Mouse (Mus musculus) CH12.LX (cell line): ENCODE results near the gene Gm5426.

ENCODE experiments used
- BHLHE40 ChIP-seq: IDR thresholded peaks from 2 replicates; pipeline ENCODE4 v1.6.1; 2011; ENCODE audit warnings: mild to moderate bottlenecking, low read depth, low read length, improper control_type of control experiment
- CTCF ChIP-seq, 2 experiments: IDR thresholded peaks in 1 of 2; conservative IDR thresholded peaks in 1 of 2; 2 replicates each; pipeline ENCODE4 v1.5.1; 2011 to 2012; ENCODE audit warnings: low read depth in 2 of 2, low read length in 2 of 2, improper control_type of control experiment in 1 of 2, inconsistent platforms in 1 of 2, mild to moderate bottlenecking in 1 of 2, moderate library complexity in 1 of 2
- E2F4 ChIP-seq: IDR thresholded peaks from 2 replicates; pipeline ENCODE4 v1.6.1; 2011; ENCODE audit warnings: low read depth, low read length, improper control_type of control experiment; ENCODE audit not compliant: insufficient replicate concordance
- ETS1 ChIP-seq: conservative IDR thresholded peaks from 2 replicates; pipeline ENCODE4 v1.6.1; 2012; ENCODE audit warnings: low read depth, mild to moderate bottlenecking, inconsistent platforms, low read length, improper control_type of control experiment, moderate library complexity
- JUND ChIP-seq: conservative IDR thresholded peaks from 2 replicates; pipeline ENCODE4 v1.6.1; 2011; ENCODE audit warnings: low read depth, low read length, improper control_type of control experiment
- MXI1 ChIP-seq: IDR thresholded peaks from 2 replicates; pipeline ENCODE4 v1.6.1; 2011; ENCODE audit warnings: mild to moderate bottlenecking, low read depth, low read length, improper control_type of control experiment
- NRF1 ChIP-seq: IDR thresholded peaks from 2 replicates; pipeline ENCODE4 v1.6.1; 2014; ENCODE audit warnings: low read depth, mild to moderate bottlenecking, inconsistent platforms, low read length, improper control_type of control experiment, moderate library complexity
- POLR2A ChIP-seq: IDR thresholded peaks from 2 replicates; pipeline ENCODE4 v1.6.1; 2011; ENCODE audit warnings: low read depth, mild to moderate bottlenecking, improper control_type of control experiment, low read length
- POLR2AphosphoS2 ChIP-seq: IDR thresholded peaks from 2 replicates; pipeline ENCODE4 v1.6.1; 2011; ENCODE audit warnings: low read depth, low read length, improper control_type of control experiment
- SIN3A ChIP-seq: IDR thresholded peaks from 2 replicates; pipeline ENCODE4 v1.6.1; 2012; ENCODE audit warnings: low read length, improper control_type of control experiment, inconsistent platforms
- ZMIZ1 ChIP-seq: IDR thresholded peaks from 2 replicates; pipeline ENCODE4 v1.6.1; 2012; ENCODE audit warnings: low read depth, mild to moderate bottlenecking, inconsistent platforms, low read length, improper control_type of control experiment
- ZNF384 ChIP-seq: IDR thresholded peaks from 2 replicates; pipeline ENCODE4 v1.6.1; 2012; ENCODE audit warnings: low read depth, low read length, improper control_type of control experiment, inconsistent platforms

- no peak for TF ChIP-seq BHLHE40
- TF ChIP-seq CTCF (conservative IDR thresholded peaks at IDR 0.05 in 1 of 2, IDR thresholded peaks at IDR 0.05 in 1 of 2; ENCODE audit: low read depth in 2 of 2, low read length in 2 of 2), result no peak
- TF ChIP-seq JUND, result no peak
- TF ChIP-seq POLR2AphosphoS2, result no peak
- no peak for TF ChIP-seq POLR2A
- no peak for TF ChIP-seq ZMIZ1
- TF ChIP-seq NRF1, result no peak
- TF ChIP-seq SIN3A, result no peak
- TF ChIP-seq ZNF384, result no peak
- no peak for TF ChIP-seq E2F4
- no peak for TF ChIP-seq ETS1
- no peak for TF ChIP-seq MXI1
Measured at GRCm38 (mm10) chr10:96121249-96122010, 15.0 kb upstream of the Gm5426 start.
